Mouse (Mus musculus): ENCODE measurements around the gene Meiob. TPM values are rescaled to one million over a fixed set of nuclear protein-coding genes. Genes with fewer than 3 reads are reported as not detected.

The Meiob gene
- total RNA-seq, 2 experiments from 2014 or later: not detected

DNA sequence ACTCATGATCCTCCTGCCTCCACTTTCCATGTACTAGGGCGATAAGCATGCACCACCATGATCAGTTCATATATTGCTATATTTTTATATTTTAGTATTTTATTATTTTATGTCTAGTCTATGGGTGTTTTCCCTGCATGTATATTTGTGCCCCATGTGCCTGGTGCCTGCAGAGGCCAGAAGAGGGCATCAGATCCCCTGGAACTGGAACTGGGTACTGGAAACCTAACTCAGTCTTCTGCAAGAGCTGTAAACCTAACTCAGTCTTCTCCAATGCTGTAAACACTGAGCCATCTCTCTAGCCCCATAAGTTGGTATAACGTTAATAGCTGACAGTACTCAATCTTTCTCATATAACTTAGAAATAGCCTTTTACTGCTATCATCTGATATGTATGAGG lies 38.5 kb downstream of the Meiob start:
- Histone ChIP-seq H3K4me3 (no peak overlapping the region), H3K27ac (no peak overlapping the region)
- DNase-seq (ENCODE audit: low spot score in 2 of 2): no peak
- TF ChIP-seq CTCF (conservative IDR thresholded peaks at IDR 0.05): peak; percentile 63

DNA sequence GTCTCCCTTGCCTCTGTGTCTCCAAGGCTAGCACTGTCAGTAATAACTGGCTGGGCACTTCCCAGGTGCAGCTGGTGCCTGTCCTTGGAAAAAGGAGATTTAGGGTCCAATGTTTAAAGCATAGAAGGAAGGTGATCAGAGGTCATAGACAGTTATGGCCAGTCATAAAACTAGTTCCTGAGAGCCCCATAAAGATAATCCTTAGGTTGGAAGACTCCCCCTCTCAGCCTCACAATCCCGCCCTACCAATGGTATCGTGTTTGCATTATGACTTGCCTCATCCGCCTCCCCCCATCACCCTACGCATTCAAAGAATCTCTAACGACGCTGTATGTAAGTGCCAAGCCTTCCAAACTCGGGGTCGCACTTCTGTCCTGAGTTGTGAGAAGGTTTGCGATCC lies 40.4 kb downstream of the Meiob start:
- no peak for DNase-seq (ENCODE audit: low spot score in 2 of 2)
- no peak for TF ChIP-seq CTCF (conservative IDR thresholded peaks at IDR 0.05)
- H3K4me3 ChIP-seq: no peak overlapping the region
- no peak overlapping the region for H3K27ac ChIP-seq

DNA sequence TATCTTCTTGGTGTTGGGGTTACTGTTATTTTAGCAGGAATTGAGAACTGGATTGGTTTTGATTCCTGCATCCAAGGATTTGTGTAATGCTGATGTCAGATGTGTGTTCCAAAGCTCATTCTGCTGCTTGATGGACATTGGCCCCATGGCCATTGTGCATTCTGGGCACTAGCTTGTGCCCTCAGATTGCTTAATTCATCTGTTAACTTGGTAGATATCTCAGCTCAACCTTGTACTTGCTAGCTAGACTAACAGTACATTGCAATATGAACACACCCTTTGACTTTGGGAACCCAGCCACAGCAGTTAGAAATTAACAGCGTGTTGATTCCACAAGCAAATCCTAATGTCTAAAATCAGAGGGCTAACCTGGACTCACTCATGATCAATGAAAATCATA lies 43.3 kb downstream of the Meiob start:
- Histone ChIP-seq H3K4me3 (no peak overlapping the region), H3K27ac (no peak overlapping the region)
- TF ChIP-seq CTCF (conservative IDR thresholded peaks at IDR 0.05): no peak
- DNase-seq (ENCODE audit: low spot score in 2 of 2): no peak

DNA sequence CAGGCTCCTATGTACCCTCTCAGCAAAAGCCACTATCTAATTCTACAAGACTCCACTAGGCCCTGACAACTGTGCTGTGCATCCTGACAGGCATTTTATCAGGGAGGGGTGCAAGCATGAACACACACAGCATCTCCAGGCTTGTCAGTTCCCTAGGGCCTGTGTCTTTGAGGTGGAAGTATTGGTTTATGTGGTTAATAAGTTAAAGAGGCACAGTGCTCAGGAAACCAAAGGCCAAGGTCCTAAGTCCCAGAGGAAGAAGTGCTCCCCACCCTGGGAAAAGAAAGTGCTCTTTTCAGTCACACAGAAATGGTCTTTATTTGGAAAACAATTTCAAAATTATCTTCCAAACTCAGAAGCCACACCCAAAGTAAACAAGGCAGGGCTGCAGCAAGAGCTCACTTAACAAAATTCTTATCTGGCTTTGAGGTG lies 44.5 kb downstream of the Meiob start:
- Histone ChIP-seq H3K4me3 (peak overlapping the region; percentile 71), H3K27ac (peak overlapping the region; percentile 99; the same call in 1 of the 2 replicates)
- no peak for DNase-seq (ENCODE audit: low spot score in 2 of 2)
- no peak for TF ChIP-seq CTCF (conservative IDR thresholded peaks at IDR 0.05)

DNA sequence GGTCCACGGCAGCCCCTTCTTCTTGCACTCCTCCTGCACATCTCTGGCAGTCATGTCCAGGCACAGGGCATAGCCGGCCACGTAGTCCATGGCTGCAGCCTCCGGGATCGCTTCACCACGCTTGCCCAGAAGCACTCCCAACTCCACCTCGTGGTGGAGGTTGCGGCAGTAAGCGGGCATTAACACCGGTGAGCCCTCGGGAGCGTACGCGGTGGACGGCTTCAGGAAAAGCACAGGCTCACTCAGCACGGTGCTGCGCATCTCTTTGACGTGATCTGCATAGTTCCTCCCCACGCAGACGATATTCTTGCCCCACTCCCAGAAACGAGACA lies 45.6 kb downstream of the Meiob start:
- no peak for DNase-seq (ENCODE audit: low spot score in 2 of 2)
- peak overlapping the region; percentile 99 for H3K27ac ChIP-seq
- peak overlapping the region; percentile 71 for H3K4me3 ChIP-seq
- peak; percentile 62 for TF ChIP-seq CTCF (conservative IDR thresholded peaks at IDR 0.05)

DNA sequence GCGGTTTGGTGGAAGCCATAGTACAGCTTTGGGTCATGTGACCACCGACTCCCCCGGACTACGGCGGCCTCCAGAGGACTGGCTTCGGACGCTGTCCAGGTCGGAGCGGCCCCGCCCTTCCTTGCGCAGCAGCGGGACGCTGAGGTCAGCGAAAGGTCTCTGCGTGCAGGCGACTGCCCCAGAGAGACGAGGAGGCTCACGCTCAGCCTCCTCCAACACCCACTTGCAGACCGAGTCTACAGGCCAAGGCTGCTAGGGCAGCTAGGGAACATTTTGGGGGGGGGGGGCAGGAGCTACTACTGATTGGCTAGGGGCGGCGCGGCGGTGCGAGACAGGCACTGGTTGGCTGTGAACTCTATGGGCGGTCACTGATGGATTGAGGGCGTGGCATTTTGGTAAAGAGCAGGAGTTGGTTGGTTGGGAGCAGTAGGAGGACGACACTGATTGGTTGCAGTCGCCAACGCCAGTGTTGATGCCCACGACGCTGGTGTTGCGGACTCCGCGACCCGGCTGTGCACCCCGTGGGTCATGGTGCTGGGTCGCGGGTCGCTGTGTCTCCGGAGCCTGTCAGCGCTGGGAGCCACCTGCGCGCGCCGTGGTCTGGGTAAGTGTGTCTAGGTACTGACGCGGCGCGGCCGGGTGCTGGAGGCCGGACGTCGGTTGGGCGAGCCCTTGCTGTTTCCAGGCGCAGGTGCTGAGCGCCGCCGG lies 46.1 kb downstream of the Meiob start, which contains the start of gene Fahd1:
Fahd1 (minus strand) TSS at position 300 of the 708 bp plus-strand sequence.
- Histone ChIP-seq H3K4me3 (peak within 1 kb of the TSS; percentile 71), H3K27ac (peak within 1 kb of the TSS; percentile 99)
- DNase-seq (ENCODE audit: low spot score in 2 of 2): peak; percentile 91 to 98
- no peak; the same call in 1 of the 2 replicates for TF ChIP-seq CTCF (conservative IDR thresholded peaks at IDR 0.05)

DNA sequence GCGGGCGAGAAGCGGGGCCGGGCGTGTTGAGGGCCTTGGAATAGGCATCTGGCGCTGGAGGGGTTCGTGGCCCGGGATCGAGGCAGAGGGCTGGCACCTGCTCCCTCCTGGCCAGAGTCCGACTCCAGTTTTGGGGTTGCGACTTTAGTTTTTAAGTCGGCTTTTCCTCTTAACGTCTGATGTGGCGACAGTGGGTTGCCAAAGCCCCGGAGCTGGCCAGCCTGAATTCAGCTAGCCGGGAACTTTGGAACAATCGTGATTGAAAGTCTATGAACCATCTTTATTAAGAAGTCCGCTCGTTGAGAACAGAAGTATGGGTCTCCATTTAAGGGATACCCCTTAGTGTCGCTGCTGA lies 46.7 kb downstream of the Meiob start:
- Histone ChIP-seq H3K4me3 (peak overlapping the region; percentile 71), H3K27ac (peak overlapping the region; percentile 99)
- no peak for DNase-seq (ENCODE audit: low spot score in 2 of 2)
- no peak for TF ChIP-seq CTCF (conservative IDR thresholded peaks at IDR 0.05)

DNA sequence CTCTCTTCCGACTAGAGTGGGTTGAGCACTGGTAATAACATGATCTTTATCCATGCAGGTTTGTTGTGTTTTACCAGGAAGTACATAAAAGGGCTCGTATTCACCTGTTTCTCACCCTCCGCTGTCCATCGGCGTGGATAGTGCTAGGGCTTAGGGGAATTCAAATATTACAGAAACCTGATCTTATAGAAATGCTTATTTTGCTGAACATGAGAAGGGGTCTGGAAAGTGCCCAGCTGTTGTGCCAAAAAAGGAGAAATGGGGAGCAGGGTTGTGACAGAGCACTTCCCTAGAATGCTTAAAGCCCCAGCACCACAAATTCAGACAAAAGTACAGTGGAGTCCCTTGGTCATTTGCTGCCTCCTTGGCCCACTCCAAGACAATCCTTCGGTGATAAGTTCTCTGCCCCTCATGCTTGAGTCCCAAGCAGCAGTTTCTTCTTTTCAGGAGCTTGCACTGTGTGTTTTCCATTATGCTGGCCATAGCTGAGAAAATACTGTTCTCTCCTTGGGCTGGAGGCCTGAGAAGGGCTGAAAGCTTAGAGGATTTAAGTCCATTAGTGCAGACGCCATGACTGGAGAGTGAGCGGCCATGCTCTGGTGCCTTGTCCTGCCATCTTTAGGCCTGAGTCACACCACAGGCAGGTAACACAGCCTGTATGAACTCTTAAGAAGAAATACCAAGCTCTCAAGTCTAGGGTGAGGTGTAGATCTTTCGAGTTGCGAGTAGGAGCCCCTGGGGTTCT lies 47.5 kb downstream of the Meiob start:
- no peak for TF ChIP-seq CTCF (conservative IDR thresholded peaks at IDR 0.05)
- H3K27ac ChIP-seq: peak overlapping the region; percentile 99; the same call in 1 of the 2 replicates
- H3K4me3 ChIP-seq: peak overlapping the region; percentile 71
- no peak for DNase-seq (ENCODE audit: low spot score in 2 of 2)

DNA sequence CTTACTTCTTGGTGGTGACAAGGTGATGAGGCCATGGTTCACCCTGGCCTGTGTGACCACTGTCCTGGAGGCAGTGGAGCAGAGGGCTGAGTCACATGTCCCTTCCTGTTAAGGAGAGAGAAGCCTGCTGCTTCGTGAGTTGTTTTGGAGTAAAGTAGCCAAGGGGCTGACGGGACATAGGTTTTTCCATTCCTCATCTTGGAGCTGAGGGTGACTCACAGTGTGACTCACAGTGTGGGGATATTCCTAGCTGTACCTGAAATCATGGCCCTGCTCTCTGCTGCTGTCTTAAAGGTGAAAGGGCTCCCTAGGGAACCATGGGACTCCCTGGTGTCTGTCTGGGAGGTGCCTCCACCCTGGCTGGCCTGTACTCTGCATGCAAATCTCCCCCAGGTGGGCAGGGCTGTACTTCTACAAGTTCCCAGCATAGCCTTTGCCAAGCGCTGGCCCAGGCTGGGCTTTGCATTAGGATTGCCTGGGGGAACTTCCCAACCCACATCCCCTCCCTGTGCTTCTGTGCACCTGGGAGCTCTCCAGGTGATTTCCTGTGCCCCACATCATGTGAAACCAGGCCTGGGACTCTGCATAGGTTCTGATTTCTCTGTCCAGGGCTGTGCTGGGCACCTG lies 51.9 kb downstream of the Meiob start:
- H3K27ac ChIP-seq: no peak overlapping the region
- TF ChIP-seq CTCF (conservative IDR thresholded peaks at IDR 0.05): no peak
- no peak overlapping the region for H3K4me3 ChIP-seq
- no peak for DNase-seq (ENCODE audit: low spot score in 2 of 2)

DNA sequence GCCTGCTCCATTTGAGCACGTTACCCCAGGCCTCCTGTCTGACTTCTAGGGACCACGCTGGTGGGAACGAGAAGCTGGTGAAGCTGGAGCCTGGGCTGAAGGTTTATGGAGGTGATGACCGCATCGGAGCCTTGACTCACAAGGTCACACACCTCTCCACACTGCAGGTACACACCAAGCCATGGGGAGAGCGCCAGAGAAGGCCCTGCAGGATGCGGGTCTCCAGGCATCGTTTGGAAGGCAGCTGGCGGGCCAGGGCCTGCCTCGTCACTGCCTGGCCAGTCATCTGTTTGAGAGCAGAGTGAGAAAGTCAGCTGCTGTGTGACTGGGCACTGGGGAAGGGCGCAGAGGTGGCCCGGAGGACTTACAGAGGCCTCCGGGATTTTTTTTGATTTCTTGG lies 52.5 kb downstream of the Meiob start:
- DNase-seq (ENCODE audit: low spot score in 2 of 2): no peak
- TF ChIP-seq CTCF (conservative IDR thresholded peaks at IDR 0.05): no peak
- Histone ChIP-seq H3K27ac (no peak overlapping the region), H3K4me3 (no peak overlapping the region)

DNA sequence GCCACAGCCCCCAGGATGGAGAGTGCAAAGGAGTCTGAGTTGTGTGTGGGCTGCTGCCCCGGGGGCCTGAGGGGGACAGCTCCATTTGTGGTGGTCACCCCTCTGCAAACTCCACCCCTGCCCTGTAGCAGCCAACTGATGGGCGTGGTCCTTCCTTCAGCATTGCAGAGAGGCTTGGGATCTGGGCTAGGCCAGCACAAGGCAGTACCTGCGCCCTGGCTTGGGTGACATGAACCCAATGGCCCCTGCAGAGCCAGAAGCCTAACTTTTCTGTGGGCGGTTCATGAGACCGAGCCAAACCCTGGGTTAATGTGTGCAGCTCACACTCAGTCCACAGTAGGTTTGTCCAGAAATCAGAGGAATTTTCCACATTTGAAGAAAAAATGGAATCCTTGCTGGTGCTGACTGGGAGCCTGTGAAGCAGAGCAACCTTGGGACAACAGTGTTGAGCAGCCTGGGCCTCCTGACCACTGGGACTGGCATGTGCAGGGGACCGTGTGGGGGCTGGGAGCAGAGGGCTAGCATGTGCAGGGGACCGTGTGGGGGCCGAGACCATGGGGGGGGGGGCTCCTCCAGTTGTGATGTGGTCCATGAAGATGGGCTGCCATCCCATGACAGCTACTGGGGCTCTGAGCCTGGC lies 53.9 kb downstream of the Meiob start:
- DNase-seq (ENCODE audit: low spot score in 2 of 2): no peak
- no peak for TF ChIP-seq CTCF (conservative IDR thresholded peaks at IDR 0.05)
- H3K27ac ChIP-seq: no peak overlapping the region
- H3K4me3 ChIP-seq: no peak overlapping the region

DNA sequence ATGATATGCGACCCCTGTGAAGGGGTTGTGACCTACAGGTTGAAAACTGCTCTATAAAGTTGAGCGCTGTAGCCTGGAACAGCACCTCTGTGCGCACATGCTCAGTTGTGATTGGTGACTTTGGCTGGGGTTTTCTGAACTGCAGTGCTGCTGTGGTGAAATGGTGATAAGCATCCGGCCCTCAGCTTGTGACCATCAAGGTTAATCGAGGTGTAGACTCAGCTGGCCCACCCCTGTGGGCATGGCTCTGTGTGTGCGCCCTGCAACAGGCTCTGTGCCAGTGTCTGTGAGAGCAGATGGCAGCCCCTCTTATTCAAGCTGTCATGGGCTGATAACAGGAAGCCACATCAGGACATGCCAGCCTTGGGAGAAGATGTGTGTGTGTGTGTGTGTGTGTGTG lies 54.9 kb downstream of the Meiob start:
- DNase-seq (ENCODE audit: low spot score in 2 of 2): peak; percentile 30 to 41
- 0 out of 2 replicates have a peak overlapping the region, but pooled peaks have one; percentile 23 for H3K27ac ChIP-seq
- no peak overlapping the region for H3K4me3 ChIP-seq
- TF ChIP-seq CTCF (conservative IDR thresholded peaks at IDR 0.05): no peak

DNA sequence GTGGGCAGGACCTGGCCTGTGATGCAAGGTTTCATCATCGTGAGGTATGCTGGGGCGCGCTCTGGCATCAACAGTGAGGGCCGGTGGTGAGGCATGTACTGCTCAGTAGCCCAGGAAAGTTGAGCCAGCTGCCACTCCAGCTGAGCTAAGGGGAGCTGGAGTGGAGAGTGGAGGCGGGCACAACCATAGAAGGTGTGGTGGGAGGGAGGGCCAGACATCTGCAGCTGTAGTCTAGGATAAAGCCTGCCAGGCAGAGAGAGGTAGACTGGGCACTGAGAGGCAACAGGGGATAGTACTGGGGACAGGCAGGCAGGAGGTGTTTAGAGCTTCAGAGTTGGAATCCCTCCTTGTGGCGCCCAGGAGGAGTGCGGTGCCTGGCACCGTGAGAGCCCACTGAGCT lies 56.0 kb downstream of the Meiob start:
- Histone ChIP-seq H3K4me3 (no peak overlapping the region), H3K27ac (no peak overlapping the region)
- no peak for TF ChIP-seq CTCF (conservative IDR thresholded peaks at IDR 0.05)
- no peak for DNase-seq (ENCODE audit: low spot score in 2 of 2)

Measured in layer of hippocampus, adult 2 months (tissue).